Mouse (Mus musculus) thymus, postnatal 14 days (tissue): ENCODE data around the gene Cpsf4.
A peak's percentile ranks its signal among the peaks of the same experiment; 100 is the strongest.
"Not testable (repeated sequence)": the region's sequence is repeated elsewhere in the genome, so short reads cannot be mapped to it uniquely, and the experiment has no call there.

ENCODE experiments used
- DNase-seq: peaks from one replicate; pipeline ENCODE4 v3.0.0; 2021

The Cpsf4 gene

GRCm38 (mm10) chr5:145229283-145229682, 62.3 kb downstream of the Cpsf4 start:
- not testable (repeated sequence) for DNase-seq

GRCm38 (mm10) chr5:145230641-145231040, 63.6 kb downstream of the Cpsf4 start:
- no peak for DNase-seq

- peak; percentile 97 for DNase-seq
These were observed 64.4 kb downstream of the Cpsf4 start, which contains the start of gene Zfp655 for GRCm38 (mm10) chr5:145231367-145231871. TSS of gene Zfp655 (plus strand) at chr5:145231715.
